Mouse (Mus musculus): ENCODE data around the gene Pramef8.
"Not testable (repeated sequence)": the region's sequence is repeated elsewhere in the genome, so short reads cannot be mapped to it uniquely, and the experiment has no call there.

The Pramef8 gene

GRCm38 (mm10) chr4:143412219-143413092, at the start of gene Pramef8:
TSS of gene Pramef8 (plus strand) at chr4:143412426.
- peak; percentile 93 for DNase-seq

- no peak for DNase-seq
Measured at GRCm38 (mm10) chr4:143366415-143367041, 45.7 kb upstream of the Pramef8 start.

GRCm38 (mm10) chr4:143379480-143379879, 32.7 kb upstream of the Pramef8 start:
- no peak for DNase-seq

GRCm38 (mm10) chr4:143379931-143380715, 32.1 kb upstream of the Pramef8 start:
- DNase-seq = no peak

GRCm38 (mm10) chr4:143380716-143381004, 31.6 kb upstream of the Pramef8 start:
- peak; percentile 30 for DNase-seq

GRCm38 (mm10) chr4:143382163-143382562, 30.1 kb upstream of the Pramef8 start:
- DNase-seq = no peak

- DNase-seq = no peak
Measured at GRCm38 (mm10) chr4:143383646-143384045, 28.6 kb upstream of the Pramef8 start.

- DNase-seq = peak; percentile 32
Measured at GRCm38 (mm10) chr4:143388955-143389702, 23.1 kb upstream of the Pramef8 start.

GRCm38 (mm10) chr4:143394181-143394580, 18.0 kb upstream of the Pramef8 start, which contains the start of gene Pramel1:
TSS of gene Pramel1 (plus strand) at chr4:143394428.
- no peak for DNase-seq

- DNase-seq = peak; percentile 4
Measured at GRCm38 (mm10) chr4:143411566-143412218, 534 bp upstream of the Pramef8 start.

- no peak for DNase-seq
Measured at GRCm38 (mm10) chr4:143413621-143414020, 1.4 kb downstream of the Pramef8 start.

GRCm38 (mm10) chr4:143414121-143414520, 1.9 kb downstream of the Pramef8 start:
- no peak for DNase-seq

GRCm38 (mm10) chr4:143426770-143427169, 14.5 kb downstream of the Pramef8 start:
- DNase-seq = not testable (repeated sequence)

- DNase-seq = no peak
Measured at GRCm38 (mm10) chr4:143450224-143450623, 38.0 kb downstream of the Pramef8 start, which contains the start of gene Oog4. TSS of gene Oog4 (minus strand) at chr4:143450324.
